Mouse (Mus musculus): ENCODE measurements around the gene Ctbs.

- no peak for TF ChIP-seq POLR2A (IDR thresholded peaks at IDR 0.05; ENCODE audit: control insufficient read depth, low read depth, low read length)
- TF ChIP-seq CTCF (IDR thresholded peaks at IDR 0.05; ENCODE audit: control insufficient read depth, insufficient read depth, insufficient replicate concordance, low read depth, low read length), result no peak
Measured at GRCm38 (mm10) chr3:146444880-146445279, 4.7 kb upstream of the Ctbs start.
